Mouse (Mus musculus): ENCODE measurements around the gene Olfr770. TPM values are rescaled to one million over a fixed set of nuclear protein-coding genes. Genes with fewer than 3 reads are reported as not detected.
"Not testable (repeated sequence)": the region's sequence is repeated elsewhere in the genome, so short reads cannot be mapped to it uniquely, and the experiment has no call there.

Olfr770 gene
- polyA plus RNA-seq (2012; ENCODE audit: insufficient read depth, low replicate concordance), result not detected in 2 replicates

- H3K9me3 ChIP-seq, result no peaks in the 10 kb centered on the region
- H3K4me3 ChIP-seq (replicated peaks), result no peak within 1 kb of the TSS
- no peaks in the 10 kb centered on the region for H3K36me3 ChIP-seq (replicated peaks; ENCODE audit: low read length)
- TF ChIP-seq FLI1 (IDR thresholded peaks at IDR 0.05; ENCODE audit: low read length) (no peak), GATA1 (IDR thresholded peaks at IDR 0.05; ENCODE audit: borderline replicate concordance, low read length) (no peak)
- no peaks in the 10 kb centered on the region for H3K27me3 ChIP-seq (replicated peaks)
- H3K4me1 ChIP-seq, result no peaks in the 10 kb centered on the region
These were observed at the start of gene Olfr770 for GRCm38 (mm10) chr10:129138898-129139297. Gene Olfr770, minus strand, starts transcription at chr10:129138998.

DNA sequence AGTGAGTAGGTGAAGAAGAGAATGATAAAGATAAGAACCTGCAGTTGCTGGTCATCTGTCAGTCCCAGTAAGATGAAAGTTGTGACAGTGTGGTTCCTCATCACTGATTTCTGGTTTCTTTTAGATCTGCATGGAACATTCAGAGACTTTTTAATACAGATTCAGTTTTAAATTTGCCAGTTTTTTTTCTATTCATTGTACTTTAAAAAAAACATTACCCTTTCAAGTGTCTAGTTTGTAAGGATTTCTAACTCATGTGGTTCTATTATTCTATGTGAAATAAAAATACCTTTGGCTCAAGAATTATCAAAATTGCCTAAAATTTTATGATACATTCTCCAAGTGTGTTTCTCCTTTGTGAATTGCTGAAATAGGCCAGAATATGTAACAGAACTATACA lies 48.5 kb upstream of the Olfr770 start, which contains the start of gene Olfr773:
Olfr773 (minus strand) TSS at position 101 of the 400 bp plus-strand sequence.
- H3K9me3 ChIP-seq; H3K4me1 ChIP-seq; H3K4me3 ChIP-seq (replicated peaks); H3K36me3 ChIP-seq (replicated peaks; ENCODE audit: low read length); H3K27me3 ChIP-seq (replicated peaks): not testable (repeated sequence)

DNA sequence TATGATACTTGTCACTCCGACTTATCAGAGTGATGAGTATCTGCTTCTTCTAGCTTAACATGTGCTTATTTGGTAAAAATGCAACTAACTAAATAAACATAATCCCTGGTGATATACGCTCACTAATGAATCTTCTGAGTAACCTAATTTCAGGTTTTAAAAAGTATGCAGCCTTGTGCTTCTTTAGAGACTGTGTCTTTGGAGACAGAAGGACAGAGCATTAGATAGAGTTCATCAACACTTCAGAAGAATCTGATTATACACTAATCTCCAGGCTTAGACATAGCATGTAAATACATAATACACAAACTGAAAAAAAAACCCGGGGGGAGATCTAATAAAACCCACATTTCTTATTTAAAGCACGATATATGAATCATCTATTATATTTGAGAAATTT lies 39.0 kb upstream of the Olfr770 start, which contains the start of gene Olfr772:
Olfr772 (minus strand) TSS at position 101 of the 400 bp plus-strand sequence.
- not testable (repeated sequence) for H3K4me1 ChIP-seq; H3K36me3 ChIP-seq (replicated peaks; ENCODE audit: low read length); H3K9me3 ChIP-seq; H3K4me3 ChIP-seq (replicated peaks); H3K27me3 ChIP-seq (replicated peaks)

DNA sequence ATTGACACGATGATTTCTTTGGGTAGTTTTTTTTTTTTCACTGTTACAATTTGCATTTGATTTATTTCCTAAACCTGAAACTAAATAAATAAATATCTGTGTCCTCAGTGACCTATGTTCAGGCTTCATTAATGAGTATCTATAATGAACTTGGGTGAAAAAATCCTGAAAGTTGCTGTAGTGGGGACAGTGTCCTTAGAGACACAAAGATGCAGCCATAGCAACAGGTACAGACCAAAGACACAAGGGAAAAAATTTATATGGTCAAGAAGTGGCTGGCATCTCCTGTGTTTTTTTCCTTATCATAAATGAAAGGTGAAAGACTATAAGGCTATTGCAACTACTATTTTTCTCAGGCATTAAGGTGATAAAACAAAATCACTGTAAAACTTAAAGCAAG lies 25.9 kb upstream of the Olfr770 start, which contains the start of gene Olfr771:
Olfr771 (minus strand) TSS at position 101 of the 400 bp plus-strand sequence.
- Histone ChIP-seq H3K36me3 (replicated peaks; ENCODE audit: low read length) (no peaks in the 10 kb centered on the region), H3K4me3 (replicated peaks) (no peak within 1 kb of the TSS), H3K9me3 (no peaks in the 10 kb centered on the region), H3K4me1 (no peaks in the 10 kb centered on the region), H3K27me3 (replicated peaks) (no peaks in the 10 kb centered on the region)
- TF ChIP-seq FLI1 (IDR thresholded peaks at IDR 0.05; ENCODE audit: low read length) (no peak), GATA1 (IDR thresholded peaks at IDR 0.05; ENCODE audit: borderline replicate concordance, low read length) (no peak)

GRCm38 (mm10) chr10:129117761-129118160 lies 21.0 kb downstream of the Olfr770 start, which contains the start of gene Olfr769:
Gene Olfr769, minus strand, starts transcription at chr10:129117861.
- H3K4me1 ChIP-seq, result no peaks in the 10 kb centered on the region
- H3K4me3 ChIP-seq (replicated peaks), result no peak within 1 kb of the TSS
- no peaks in the 10 kb centered on the region for H3K36me3 ChIP-seq (replicated peaks; ENCODE audit: low read length)
- no peaks in the 10 kb centered on the region for H3K27me3 ChIP-seq (replicated peaks)
- TF ChIP-seq GATA1 (IDR thresholded peaks at IDR 0.05; ENCODE audit: borderline replicate concordance, low read length) (no peak), FLI1 (IDR thresholded peaks at IDR 0.05; ENCODE audit: low read length) (no peak)
- peaks cover 8% of the 10 kb centered on the region; the same call in 1 of the 2 replicates for H3K9me3 ChIP-seq

GRCm38 (mm10) chr10:129115146-129115545 lies 23.7 kb downstream of the Olfr770 start:
- no peaks in the 10 kb centered on the region for H3K27me3 ChIP-seq (replicated peaks)
- H3K4me3 ChIP-seq (replicated peaks), result no peak overlapping the region
- TF ChIP-seq FLI1 (IDR thresholded peaks at IDR 0.05; ENCODE audit: low read length), result no peak
- peak; percentile 13; the same call in 1 of the 3 replicates for TF ChIP-seq GATA1 (IDR thresholded peaks at IDR 0.05; ENCODE audit: borderline replicate concordance, low read length)
- no peaks in the 10 kb centered on the region for H3K4me1 ChIP-seq
- H3K9me3 ChIP-seq, result peaks cover 12% of the 10 kb centered on the region
- no peaks in the 10 kb centered on the region for H3K36me3 ChIP-seq (replicated peaks; ENCODE audit: low read length)

DNA sequence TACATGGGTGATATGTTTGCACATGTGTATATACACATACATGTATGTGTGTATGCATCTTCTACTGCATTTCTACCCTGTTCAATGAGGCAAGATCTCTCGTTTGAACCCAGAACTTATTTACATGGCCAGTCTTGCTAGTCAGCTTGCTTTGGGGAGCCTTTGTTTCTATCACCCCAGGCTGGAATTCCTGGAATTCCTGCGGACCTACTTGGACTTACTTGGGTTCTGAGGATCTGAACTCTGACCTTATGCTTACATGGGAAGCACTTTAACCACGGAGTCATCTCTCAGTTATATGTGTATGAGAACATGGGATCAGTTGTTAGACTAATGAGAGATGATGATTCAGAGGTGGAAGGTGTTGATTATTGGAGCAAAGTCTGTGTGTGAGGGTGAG lies 37.6 kb downstream of the Olfr770 start:
- peaks cover 3% of the 10 kb centered on the region; the same call in 1 of the 2 replicates for H3K9me3 ChIP-seq

GRCm38 (mm10) chr10:129099275-129099674 lies 39.5 kb downstream of the Olfr770 start, which contains the start of gene Olfr768:
Gene Olfr768, minus strand, starts transcription at chr10:129099375.
- no peaks in the 10 kb centered on the region for H3K36me3 ChIP-seq (replicated peaks; ENCODE audit: low read length)
- H3K9me3 ChIP-seq, result peaks cover 3% of the 10 kb centered on the region; the same call in 1 of the 2 replicates
- H3K4me3 ChIP-seq (replicated peaks), result no peak within 1 kb of the TSS
- H3K4me1 ChIP-seq, result no peaks in the 10 kb centered on the region
- TF ChIP-seq GATA1 (IDR thresholded peaks at IDR 0.05; ENCODE audit: borderline replicate concordance, low read length), result no peak
- no peak for TF ChIP-seq FLI1 (IDR thresholded peaks at IDR 0.05; ENCODE audit: low read length)
- H3K27me3 ChIP-seq (replicated peaks), result no peaks in the 10 kb centered on the region

More for the DNA sequence above, 37.6 kb downstream of the Olfr770 start:
- no peak for TF ChIP-seq GATA1 (IDR thresholded peaks at IDR 0.05; ENCODE audit: borderline replicate concordance, low read length)
- no peak for TF ChIP-seq FLI1 (IDR thresholded peaks at IDR 0.05; ENCODE audit: low read length)
- Histone ChIP-seq H3K36me3 (replicated peaks; ENCODE audit: low read length) (no peaks in the 10 kb centered on the region), H3K4me3 (replicated peaks) (no peak overlapping the region), H3K4me1 (no peaks in the 10 kb centered on the region), H3K27me3 (replicated peaks) (no peaks in the 10 kb centered on the region)

- not testable (repeated sequence) for H3K4me3 ChIP-seq (replicated peaks)
These were observed 56.0 kb downstream of the Olfr770 start, which contains the start of gene Olfr767 for GRCm38 (mm10) chr10:129082810-129083209. Gene Olfr767, minus strand, starts transcription at chr10:129082910.

More at GRCm38 (mm10) chr10:129082810-129083209, 56.0 kb downstream of the Olfr770 start, which contains the start of gene Olfr767:
- not testable (repeated sequence) for H3K4me1 ChIP-seq; H3K9me3 ChIP-seq; H3K36me3 ChIP-seq (replicated peaks; ENCODE audit: low read length); H3K27me3 ChIP-seq (replicated peaks)

Other genes with a start within 250 kb of the Olfr770 start
- 0.18 TPM in 1 of 2 replicates, not detected in the other for gene Gdf11, start 247.3 kb downstream of the Olfr770 start, polyA plus RNA-seq (2012; ENCODE audit: insufficient read depth, low replicate concordance)
- gene Cd63, start 238.0 kb downstream of the Olfr770 start, polyA plus RNA-seq (2012; ENCODE audit: insufficient read depth, low replicate concordance), result 17.7 and 57.2 TPM in 2 replicates
- 15.8 and 37.7 TPM in 2 replicates for gene Rdh5, start 216.1 kb downstream of the Olfr770 start, polyA plus RNA-seq (2012; ENCODE audit: insufficient read depth, low replicate concordance)
- 56.5 and 587 TPM in 2 replicates for gene Bloc1s1, start 215.0 kb downstream of the Olfr770 start, polyA plus RNA-seq (2012; ENCODE audit: insufficient read depth, low replicate concordance)
- 1.1 and 1.9 TPM in 2 replicates for gene Itga7, start 205.2 kb downstream of the Olfr770 start, polyA plus RNA-seq (2012; ENCODE audit: insufficient read depth, low replicate concordance)
- gene Mettl7b, start 178.0 kb downstream of the Olfr770 start, polyA plus RNA-seq (2012; ENCODE audit: insufficient read depth, low replicate concordance), result not detected in 2 replicates
- not detected in 2 replicates for gene Olfr9, start 149.6 kb downstream of the Olfr770 start, polyA plus RNA-seq (2012; ENCODE audit: insufficient read depth, low replicate concordance)
- not detected in 2 replicates for gene Olfr763, start 128.2 kb downstream of the Olfr770 start, polyA plus RNA-seq (2012; ENCODE audit: insufficient read depth, low replicate concordance)
- gene Olfr764-ps1, start 99.1 kb downstream of the Olfr770 start, polyA plus RNA-seq (2012; ENCODE audit: insufficient read depth, low replicate concordance), result not detected in 2 replicates
- gene Olfr765, start 89.0 kb downstream of the Olfr770 start, polyA plus RNA-seq (2012; ENCODE audit: insufficient read depth, low replicate concordance), result not detected in 2 replicates
- gene Olfr766-ps1, start 70.0 kb downstream of the Olfr770 start, polyA plus RNA-seq (2012; ENCODE audit: insufficient read depth, low replicate concordance), result not detected in 2 replicates
- gene Olfr767, start 56.1 kb downstream of the Olfr770 start, polyA plus RNA-seq (2012; ENCODE audit: insufficient read depth, low replicate concordance), result not detected in 2 replicates
- gene Olfr768, start 39.6 kb downstream of the Olfr770 start, polyA plus RNA-seq (2012; ENCODE audit: insufficient read depth, low replicate concordance), result 2.6 TPM in 1 of 2 replicates, not detected in the other
- gene Olfr769, start 21.1 kb downstream of the Olfr770 start, polyA plus RNA-seq (2012; ENCODE audit: insufficient read depth, low replicate concordance), result not detected in 2 replicates
- gene Olfr771, start 25.8 kb upstream of the Olfr770 start, polyA plus RNA-seq (2012; ENCODE audit: insufficient read depth, low replicate concordance), result not detected in 2 replicates
- gene Olfr772, start 38.9 kb upstream of the Olfr770 start, polyA plus RNA-seq (2012; ENCODE audit: insufficient read depth, low replicate concordance), result not detected in 2 replicates
- not detected in 2 replicates for gene Olfr773, start 48.4 kb upstream of the Olfr770 start, polyA plus RNA-seq (2012; ENCODE audit: insufficient read depth, low replicate concordance)
- gene Olfr774, start 97.2 kb upstream of the Olfr770 start, polyA plus RNA-seq (2012; ENCODE audit: insufficient read depth, low replicate concordance), result not detected in 2 replicates
- not detected in 2 replicates for gene Olfr775, start 109.4 kb upstream of the Olfr770 start, polyA plus RNA-seq (2012; ENCODE audit: insufficient read depth, low replicate concordance)
- gene Olfr776, start 120.1 kb upstream of the Olfr770 start, polyA plus RNA-seq (2012; ENCODE audit: insufficient read depth, low replicate concordance), result not detected in 2 replicates
- gene Olfr777, start 132.5 kb upstream of the Olfr770 start, polyA plus RNA-seq (2012; ENCODE audit: insufficient read depth, low replicate concordance), result not detected in 2 replicates
- gene Olfr780, start 179.1 kb upstream of the Olfr770 start, polyA plus RNA-seq (2012; ENCODE audit: insufficient read depth, low replicate concordance), result not detected in 2 replicates
- gene Olfr781, start 189.9 kb upstream of the Olfr770 start, polyA plus RNA-seq (2012; ENCODE audit: insufficient read depth, low replicate concordance), result not detected in 2 replicates
- not detected in 2 replicates for gene Olfr782, start 209.9 kb upstream of the Olfr770 start, polyA plus RNA-seq (2012; ENCODE audit: insufficient read depth, low replicate concordance)
- not detected in 2 replicates for gene Olfr784, start 245.1 kb upstream of the Olfr770 start, polyA plus RNA-seq (2012; ENCODE audit: insufficient read depth, low replicate concordance)